Mouse (Mus musculus) brain, embryonic 14.5 days (tissue): ENCODE data around the gene Lgsn. TPM values are rescaled to one million over a fixed set of nuclear protein-coding genes. Genes with fewer than 3 reads are reported as not detected.

Experiments used
- DNase-seq: peaks from one replicate; pipeline ENCODE4 v3.0.0-alpha.2; 2011; ENCODE audit warnings: low read depth
- CTCF ChIP-seq: fragments of 200-500 bp; IDR thresholded peaks from 2 replicates; pipeline ENCODE4 v1.5.1; 2012; ENCODE audit warnings: inconsistent platforms, mild to moderate bottlenecking, moderate library complexity, borderline replicate concordance; ENCODE audit not compliant: insufficient read depth, insufficient read length; ENCODE audit errors: extremely low read depth
- POLR2A ChIP-seq: fragments of 200-500 bp; IDR thresholded peaks from 2 replicates; pipeline ENCODE4 v1.6.1; 2012; ENCODE audit warnings: mild to moderate bottlenecking, inconsistent platforms, borderline replicate concordance; ENCODE audit not compliant: poor library complexity, insufficient read depth, insufficient read length, severe bottlenecking; ENCODE audit errors: extremely low read depth
- polyA plus RNA-seq: library from polyadenylated mRNA; depleted of rRNA; stranded (reverse); fragments of >200 nt; gene quantifications from 2 replicates; pipeline ENCODE4 v1.2.3, GENCODE M21; 2012

Gene Lgsn
- polyA plus RNA-seq, 1 experiment, result not detected

DNA sequence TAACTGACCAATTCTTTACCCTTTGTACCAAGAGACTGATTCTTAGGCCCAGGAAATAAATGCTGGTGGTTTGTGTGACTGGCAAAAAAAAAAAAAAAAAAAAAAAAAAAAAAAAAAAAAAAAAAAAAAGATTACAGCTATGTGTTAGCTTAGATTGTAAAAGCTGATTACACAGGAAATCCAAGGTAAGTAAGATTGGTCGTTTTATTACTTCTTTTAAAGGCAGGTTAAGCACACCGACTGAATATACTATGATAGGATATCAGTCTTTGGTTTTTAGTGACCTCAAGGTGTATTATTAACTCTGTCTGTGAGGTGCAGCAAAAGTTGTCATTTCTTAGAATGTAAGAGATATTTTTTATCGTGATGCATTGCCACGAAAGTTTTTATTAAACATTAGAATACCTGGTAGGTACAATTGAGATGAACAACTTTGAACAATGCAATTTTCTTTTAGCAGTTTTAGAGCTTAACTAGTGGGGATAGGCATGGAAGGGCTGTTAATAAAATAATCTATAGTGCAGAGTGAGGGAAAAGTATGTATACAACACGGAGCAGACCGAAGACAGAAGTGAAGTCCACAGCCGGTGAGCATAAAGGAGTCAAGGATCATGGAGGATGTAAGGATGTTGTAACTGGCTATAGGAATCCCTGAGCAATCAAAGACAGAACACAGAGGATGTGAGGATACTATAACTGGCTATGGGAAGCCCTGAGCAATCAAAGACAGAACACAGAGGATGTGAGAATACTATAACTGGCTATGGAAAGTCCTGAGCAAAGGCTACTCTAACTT, 10.7 kb upstream of the Lgsn start:
- TF ChIP-seq CTCF (no peak), POLR2A (no peak)
- no peak for DNase-seq

DNA sequence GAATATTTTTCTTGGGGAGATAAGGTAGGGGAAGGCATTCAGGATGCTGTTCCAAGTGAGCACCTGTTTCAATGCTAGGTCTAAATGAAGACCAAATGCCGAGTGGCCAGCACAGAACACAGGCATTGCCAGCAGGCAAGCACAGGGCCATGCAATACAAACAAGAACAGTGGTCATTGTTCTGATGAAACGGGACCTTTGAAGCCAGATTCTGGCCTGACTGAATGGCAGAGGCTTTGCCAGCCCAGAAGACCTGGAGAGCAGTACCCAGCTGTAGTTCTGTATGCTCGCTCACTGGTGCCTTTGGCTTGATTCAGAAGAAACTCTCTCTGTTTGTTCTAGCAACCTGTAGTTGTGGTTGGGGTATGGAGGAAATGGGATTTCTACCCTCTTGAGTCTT, 800 bp upstream of the Lgsn start:
- TF ChIP-seq CTCF, result no peak
- DNase-seq, result no peak

DNA sequence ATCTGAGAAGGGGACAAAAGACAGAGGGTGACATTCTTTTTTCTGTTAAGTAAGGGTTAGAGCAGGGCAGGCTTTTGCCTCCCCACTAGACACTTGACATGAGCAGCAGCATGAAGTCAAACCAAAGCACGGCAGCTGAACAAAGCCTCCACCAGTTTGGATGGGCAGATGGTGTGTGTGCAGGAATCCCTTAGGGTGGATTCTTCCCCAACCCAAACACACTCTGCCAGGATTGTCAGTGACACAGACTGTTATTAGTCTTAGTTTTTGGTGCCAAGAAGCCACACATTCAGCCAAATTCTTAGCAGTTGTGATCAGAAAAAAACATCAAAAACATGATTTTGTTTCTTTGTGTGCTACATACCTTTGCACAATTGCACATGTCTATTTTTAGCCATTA, 2.1 kb downstream of the Lgsn start:
- peak; percentile 75 for DNase-seq
- no peak for TF ChIP-seq CTCF
- TF ChIP-seq POLR2A, result no peak

DNA sequence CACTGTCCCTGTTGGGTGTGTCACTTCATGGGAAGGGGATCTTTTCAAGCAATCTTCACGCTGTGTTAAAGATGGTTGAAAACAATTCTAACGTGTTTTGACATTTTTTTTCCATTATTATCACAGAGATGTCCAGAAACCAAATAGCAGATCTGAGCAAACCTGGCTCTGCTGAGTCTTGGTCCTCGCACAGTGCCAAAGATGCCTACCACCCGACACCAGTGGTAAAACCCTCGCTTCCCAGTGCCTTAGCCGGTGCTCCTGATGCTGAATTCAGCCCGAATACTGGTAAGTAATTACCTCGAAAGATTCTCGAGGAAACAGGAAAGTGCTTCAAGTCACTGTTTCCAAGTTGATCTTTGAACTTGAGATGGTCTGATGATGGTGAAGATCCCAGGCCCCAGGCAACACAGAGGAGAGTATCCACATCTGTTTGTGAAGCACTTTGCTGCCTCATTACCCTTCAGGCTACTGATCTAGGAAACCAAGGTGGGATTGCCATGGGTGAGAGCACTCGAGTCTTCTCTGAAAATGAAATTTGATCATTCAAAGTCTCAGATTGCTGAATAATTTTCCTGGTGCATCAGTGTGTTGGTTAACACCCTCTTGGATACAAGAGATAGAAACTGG, 14.2 kb downstream of the Lgsn start:
- no peak for DNase-seq
- TF ChIP-seq POLR2A (no peak), CTCF (no peak)

DNA sequence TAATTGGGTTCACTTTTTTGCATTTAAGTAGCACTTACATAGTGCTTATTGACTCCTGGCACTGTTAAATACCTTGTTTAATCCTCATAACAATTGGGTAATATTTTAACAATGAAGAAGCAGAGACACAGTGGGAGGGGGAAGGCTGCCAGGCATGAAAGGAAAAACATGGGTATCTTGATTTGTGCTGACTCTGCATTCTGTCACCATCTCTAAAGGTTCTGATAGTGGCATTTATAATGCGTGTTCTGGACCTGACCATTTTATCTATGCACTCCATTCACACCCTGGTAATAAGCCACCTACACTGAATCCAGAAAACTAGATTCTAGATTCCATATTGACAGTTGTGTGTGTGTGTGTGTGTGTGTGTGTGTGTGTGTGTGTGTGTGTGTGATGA, 19.4 kb downstream of the Lgsn start:
- no peak for TF ChIP-seq POLR2A
- TF ChIP-seq CTCF, result no peak
- DNase-seq, result no peak

DNA sequence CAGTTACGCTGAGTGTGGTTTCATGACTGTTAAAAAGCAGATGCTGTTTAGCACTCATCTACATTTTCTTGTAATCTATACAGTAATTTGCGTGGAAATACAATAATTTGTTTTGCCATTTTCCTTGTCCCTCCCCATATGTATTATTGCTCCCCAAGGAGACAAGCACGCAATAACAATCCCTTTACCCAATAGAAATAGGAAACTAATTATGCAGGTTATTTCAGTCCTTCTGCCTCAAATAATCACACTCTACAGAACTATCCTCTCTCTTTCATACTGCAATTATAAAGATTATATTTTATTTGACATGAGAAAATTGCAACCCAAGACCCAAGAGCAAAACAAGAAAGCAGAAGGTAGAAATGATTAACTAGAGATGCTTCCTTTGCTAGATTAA, 20.8 kb downstream of the Lgsn start:
- no peak for DNase-seq
- TF ChIP-seq POLR2A, result no peak

DNA sequence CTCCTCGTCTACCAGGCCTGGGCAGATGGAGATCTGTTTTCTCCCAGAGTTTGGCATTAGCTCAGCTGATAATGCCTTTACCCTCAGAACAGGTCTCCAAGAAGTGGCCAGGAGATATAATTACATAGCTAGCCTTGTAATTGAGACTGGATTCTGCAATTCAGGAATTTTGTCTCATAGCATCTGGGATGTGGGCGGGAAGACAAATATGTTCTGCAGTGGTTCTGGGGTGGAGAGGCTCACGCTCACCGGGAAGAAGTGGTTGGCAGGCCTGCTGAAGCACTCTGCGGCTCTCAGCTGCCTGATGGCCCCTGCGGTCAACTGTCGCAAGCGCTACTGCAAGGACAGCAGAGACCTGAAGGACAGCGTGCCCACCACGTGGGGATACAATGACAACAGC, 27.6 kb downstream of the Lgsn start:
- no peak for TF ChIP-seq POLR2A
- TF ChIP-seq CTCF, result no peak
- no peak for DNase-seq

DNA sequence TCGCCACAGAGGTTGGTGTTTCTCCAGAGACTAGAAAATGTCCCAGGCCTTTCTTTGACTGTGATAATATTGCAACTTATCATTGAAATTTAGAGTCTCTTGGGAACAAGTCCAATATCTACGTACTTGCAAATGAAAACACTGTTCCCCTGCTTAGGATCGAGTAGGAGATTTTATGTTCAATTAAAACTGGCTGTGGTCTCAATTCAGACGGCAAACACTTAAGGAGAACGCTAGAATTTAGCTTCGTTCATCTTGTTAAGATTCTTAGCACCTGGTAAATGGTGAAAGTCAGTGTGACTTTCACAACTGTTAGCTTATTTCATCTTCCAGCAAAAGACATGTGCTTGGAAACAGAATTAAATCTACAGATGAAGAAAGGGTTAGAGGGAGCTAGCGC, 29.1 kb downstream of the Lgsn start:
- TF ChIP-seq CTCF (no peak), POLR2A (no peak)
- peak; percentile 55 for DNase-seq

DNA sequence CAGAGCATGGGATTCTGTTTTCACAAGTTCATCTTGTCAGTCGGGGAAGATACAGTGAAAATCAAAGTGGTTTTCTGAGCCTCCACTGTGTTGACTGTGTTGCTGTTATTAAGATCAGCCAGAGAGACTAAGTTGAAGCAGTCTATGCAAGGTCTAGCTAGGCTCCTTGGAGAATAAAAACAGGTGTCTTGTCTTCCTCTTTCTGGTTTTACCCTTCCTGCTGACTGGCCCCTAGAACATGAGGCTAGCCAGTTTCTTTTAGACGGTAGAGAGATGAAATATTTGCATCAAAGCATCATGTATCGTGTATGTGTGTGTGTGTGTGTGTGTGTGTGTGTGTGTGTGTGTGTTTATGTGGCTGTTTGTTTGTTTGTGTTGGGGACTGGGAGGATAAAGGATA, 29.6 kb downstream of the Lgsn start:
- DNase-seq, result no peak
- no peak for TF ChIP-seq POLR2A

DNA sequence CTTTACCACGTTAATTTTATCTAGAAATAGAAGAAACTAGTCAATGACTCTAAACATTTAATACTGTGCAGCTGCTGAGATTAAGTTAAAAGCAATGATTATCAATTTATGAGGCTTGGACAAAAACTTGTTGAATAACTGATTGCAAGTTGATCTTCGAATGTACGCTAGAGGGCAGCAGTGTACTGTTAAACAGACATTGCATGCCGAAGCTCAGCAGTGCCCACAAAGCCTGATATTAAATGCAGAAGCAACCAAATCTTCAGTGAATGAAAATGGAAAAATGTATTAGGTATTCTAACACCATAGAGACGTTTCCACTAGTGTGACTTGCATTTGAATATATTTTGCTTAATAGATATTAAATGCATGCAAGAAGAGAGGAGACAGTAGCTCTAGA, 33.9 kb downstream of the Lgsn start:
- TF ChIP-seq POLR2A (no peak), CTCF (peak; percentile 76; the same call in 1 of the 2 replicates)
- peak; percentile 95 for DNase-seq

DNA sequence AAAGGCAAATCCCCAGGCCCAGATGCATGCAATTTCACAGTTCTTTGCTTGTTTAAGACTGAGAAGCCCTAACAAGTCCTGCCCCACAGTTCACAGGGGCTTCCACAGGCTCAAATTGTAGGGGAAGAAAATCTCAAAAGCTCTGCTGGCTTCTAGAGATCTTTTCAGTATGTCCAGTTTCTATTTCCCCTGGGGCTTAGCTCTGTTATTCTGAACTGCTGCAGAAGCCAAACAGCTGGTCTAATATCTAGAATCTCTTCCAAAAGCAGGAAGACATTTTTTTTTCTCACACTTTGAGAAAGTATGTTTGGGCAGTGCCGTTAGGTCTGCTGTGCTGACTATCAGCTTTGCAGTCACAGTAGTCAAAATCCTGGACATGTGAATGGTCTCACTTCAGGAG, 38.6 kb downstream of the Lgsn start:
- no peak for DNase-seq
- TF ChIP-seq POLR2A (no peak), CTCF (no peak)

DNA sequence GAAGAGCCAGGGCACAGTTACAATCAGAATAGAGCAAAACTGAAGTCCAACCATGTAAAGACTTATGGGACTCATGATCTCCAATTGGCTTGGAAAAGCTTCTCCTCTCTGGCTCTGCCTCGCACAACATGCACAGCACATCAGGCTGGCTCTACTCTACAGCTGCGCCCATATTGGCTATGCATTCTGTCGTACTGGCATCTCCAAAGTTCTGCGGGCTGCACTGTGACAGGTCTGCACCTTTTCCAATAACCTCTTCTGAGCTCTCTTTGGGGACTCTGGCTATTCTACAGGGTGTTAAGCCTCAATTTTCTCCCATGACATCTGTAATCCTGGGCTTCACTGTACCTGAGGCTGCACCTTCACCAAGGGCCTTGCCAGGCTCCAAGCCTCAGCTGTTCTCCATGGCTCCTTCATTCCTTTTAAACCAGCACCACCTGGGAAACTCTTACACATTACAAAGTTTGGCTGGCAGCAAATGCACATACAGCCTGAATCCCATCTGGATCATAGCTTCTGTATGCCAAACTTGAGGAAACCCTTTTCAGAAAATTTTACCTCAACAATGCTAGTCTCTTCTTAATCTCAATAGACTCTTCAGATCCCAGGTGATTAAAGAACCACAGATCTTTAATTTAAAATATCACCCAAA, 44.5 kb downstream of the Lgsn start:
- DNase-seq, result no peak
- TF ChIP-seq CTCF (no peak), POLR2A (no peak)

DNA sequence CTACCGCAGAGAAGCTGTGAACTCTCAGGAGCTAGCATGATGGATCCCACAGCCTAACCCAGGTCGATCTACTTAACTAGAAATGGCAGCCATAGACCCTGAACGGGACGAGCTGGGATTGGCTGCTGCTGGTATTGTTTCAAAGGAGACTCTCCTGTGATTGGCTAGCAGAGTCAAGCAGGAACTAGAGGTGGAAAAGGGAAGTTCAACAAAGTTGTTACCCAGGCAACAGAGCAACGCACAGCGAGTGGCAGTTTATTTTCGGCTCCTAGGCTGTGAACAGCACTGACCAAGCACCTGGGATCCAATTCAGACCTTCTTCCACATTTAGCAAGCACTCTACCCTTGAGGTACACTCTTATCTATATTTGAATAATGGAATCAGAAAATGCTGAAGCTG, 46.4 kb downstream of the Lgsn start, which contains the start of the genes 4931428L18Rik and Pih1d3:
TSS of gene 4931428L18Rik (minus strand) at position 121 of the 400 bp plus-strand sequence.
TSS of gene Pih1d3 (plus strand) at position 275 of the 400 bp plus-strand sequence.
- no peak for DNase-seq
- TF ChIP-seq POLR2A, result no peak
